Mouse (Mus musculus) forebrain, postnatal 0 days (tissue): ENCODE data around the gene Igdcc3. TPM values are rescaled to one million over a fixed set of nuclear protein-coding genes. Genes with fewer than 3 reads are reported as not detected.

Experiments
- ATAC-seq: fragments of 200-750 bp; cut with Nextera tagmentation; 2 replicates; pipeline ENCODE4 v1.8.0; 2017; ENCODE audit warnings: mild to moderate bottlenecking, moderate library complexity
- DNase-seq: peaks from one replicate; pipeline ENCODE4 v3.0.0-alpha.2; 2015
- H3K27ac ChIP-seq: fragments of 300-500 bp; sonication (generic); 2 replicates; pipeline ENCODE4 v1.5.1; 2014; ENCODE audit warnings: low read depth, mild to moderate bottlenecking, antibody characterized with exemption, low read length, moderate library complexity, mixed read lengths
- H3K27me3 ChIP-seq: fragments of 300-500 bp; sonication (generic); 2 replicates; pipeline ENCODE4 v1.6.1; 2014; ENCODE audit warnings: mild to moderate bottlenecking, low read length, mixed read lengths; ENCODE audit not compliant: insufficient read depth
- H3K36me3 ChIP-seq: fragments of 300-500 bp; sonication (generic); 2 replicates; pipeline ENCODE4 v1.6.1; 2014; ENCODE audit warnings: mild to moderate bottlenecking, moderate library complexity; ENCODE audit not compliant: insufficient read depth
- H3K4me1 ChIP-seq: fragments of 300-500 bp; sonication (generic); 2 replicates; pipeline ENCODE4 v1.6.1; 2014; ENCODE audit warnings: antibody characterized with exemption; ENCODE audit not compliant: insufficient read depth
- H3K4me2 ChIP-seq: fragments of 300-500 bp; sonication (generic); 2 replicates; pipeline ENCODE4 v1.6.1; 2014; ENCODE audit warnings: low read depth, mild to moderate bottlenecking, moderate library complexity
- H3K4me3 ChIP-seq: fragments of 300-500 bp; sonication (generic); 2 replicates; pipeline ENCODE4 v1.5.1; 2014; ENCODE audit warnings: low read depth, low read length, mixed read lengths
- H3K9ac ChIP-seq: fragments of 300-500 bp; sonication (generic); 2 replicates; pipeline ENCODE4 v1.6.1; 2014; ENCODE audit warnings: mild to moderate bottlenecking
- H3K9me3 ChIP-seq: fragments of 300-500 bp; sonication (generic); 2 replicates; pipeline ENCODE4 v1.6.1; 2016; ENCODE audit warnings: low read length
- CTCF ChIP-seq: sonication (generic); IDR thresholded peaks from 2 replicates; pipeline ENCODE4 v1.5.1; 2016; ENCODE audit warnings: antibody characterized with exemption, control low read depth, low read depth
- WGBS: fragments of 180-500 bp; shearing (Covaris S2); extraction: QIAGEN DNeasy Blood & Tissue Kit; methylation state at CpG from one replicate; pipeline ENCODE4 v1.1.7; 2014; 5-methylcytosine and 5-hydroxymethylcytosine counted together
- polyA plus RNA-seq: library from polyadenylated mRNA; unstranded; fragments of >200 nt; fragmentation: Nextera tagmentation; extraction: Ambion mirVana; gene quantifications from 2 replicates; pipeline ENCODE4 v1.2.1, GENCODE M21; 2015
- total RNA-seq: library from RNA; depleted of rRNA; stranded (reverse); fragments of >200 nt; gene quantifications from 2 replicates; pipeline ENCODE4 v1.2.3, GENCODE M21; 2014; rRNA removed

Igdcc3 gene
- total RNA-seq (2.7 and 3.0 TPM in 2 replicates), polyA plus RNA-seq (2.6 and 4.2 TPM in 2 replicates)

DNA sequence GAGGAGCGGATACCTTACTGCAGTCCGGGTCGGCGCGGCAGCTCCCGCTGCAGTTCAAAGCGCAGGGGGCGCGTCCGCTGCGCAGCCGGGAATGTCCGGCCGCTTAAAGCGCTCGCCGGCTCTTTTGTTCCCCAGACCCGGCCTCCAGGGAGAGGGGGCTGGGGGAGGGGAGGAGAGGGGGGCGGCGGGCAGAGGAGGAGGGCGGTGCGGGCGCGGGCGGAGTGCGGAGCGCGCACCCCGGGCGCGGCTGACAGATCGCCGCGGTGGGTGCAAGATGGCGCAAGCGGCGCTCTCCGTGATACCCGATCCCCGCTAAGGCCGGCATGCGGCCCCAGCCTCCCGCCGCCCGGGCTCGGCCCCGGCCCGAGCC lies at the start of gene Igdcc3:
TSS of gene Igdcc3 (plus strand) at position 254 of the 370 bp plus-strand sequence.
- peaks cover 9% of the 10 kb centered on the region; the same call in 1 of the 2 replicates for H3K4me1 ChIP-seq
- peak; percentile 83 for ATAC-seq
- peak; percentile 68 for DNase-seq
- no peaks in the 10 kb centered on the region for H3K36me3 ChIP-seq
- H3K9ac ChIP-seq, result peak within 1 kb of the TSS; percentile 85
- 9% methylated on average over 45 of the region's 48 CpGs for WGBS
- H3K9me3 ChIP-seq, result no peaks in the 10 kb centered on the region
- H3K27ac ChIP-seq, result peak within 1 kb of the TSS; percentile 91
- no peaks in the 10 kb centered on the region for H3K27me3 ChIP-seq
- peak within 1 kb of the TSS; percentile 94 for H3K4me2 ChIP-seq
- TF ChIP-seq CTCF, result no peak
- H3K4me3 ChIP-seq, result peak within 1 kb of the TSS; percentile 76

DNA sequence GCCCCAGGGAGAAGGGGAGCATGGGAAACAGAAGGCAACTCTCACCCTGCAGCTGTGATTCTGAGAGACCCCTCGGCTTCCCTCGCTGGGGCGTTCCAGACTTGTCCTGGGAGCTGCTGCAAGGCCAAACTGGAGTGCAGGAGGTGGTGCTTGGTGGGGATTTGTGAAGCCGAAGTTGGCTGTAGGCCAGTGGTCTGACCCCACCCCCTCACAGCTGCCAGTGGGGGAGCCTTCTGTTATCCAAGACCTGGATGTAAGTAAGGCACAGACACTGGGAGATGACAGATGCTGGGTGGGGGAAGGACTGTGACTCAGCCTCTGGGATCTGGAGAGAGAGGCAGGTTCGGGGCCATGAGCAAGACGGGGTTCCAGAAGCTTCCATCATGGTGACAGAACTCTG lies 46.8 kb upstream of the Igdcc3 start:
- Histone ChIP-seq H3K36me3 (no peaks in the 10 kb centered on the region), H3K4me2 (no peak overlapping the region), H3K27me3 (no peaks in the 10 kb centered on the region), H3K27ac (no peak overlapping the region), H3K9ac (no peak overlapping the region), H3K4me3 (no peak overlapping the region), H3K9me3 (no peaks in the 10 kb centered on the region), H3K4me1 (no peaks in the 10 kb centered on the region)
- no peak for TF ChIP-seq CTCF
- 21% methylated on average over 6 of the region's 6 CpGs for WGBS
- DNase-seq, result peak; percentile 38
- ATAC-seq, result peak; percentile 58

DNA sequence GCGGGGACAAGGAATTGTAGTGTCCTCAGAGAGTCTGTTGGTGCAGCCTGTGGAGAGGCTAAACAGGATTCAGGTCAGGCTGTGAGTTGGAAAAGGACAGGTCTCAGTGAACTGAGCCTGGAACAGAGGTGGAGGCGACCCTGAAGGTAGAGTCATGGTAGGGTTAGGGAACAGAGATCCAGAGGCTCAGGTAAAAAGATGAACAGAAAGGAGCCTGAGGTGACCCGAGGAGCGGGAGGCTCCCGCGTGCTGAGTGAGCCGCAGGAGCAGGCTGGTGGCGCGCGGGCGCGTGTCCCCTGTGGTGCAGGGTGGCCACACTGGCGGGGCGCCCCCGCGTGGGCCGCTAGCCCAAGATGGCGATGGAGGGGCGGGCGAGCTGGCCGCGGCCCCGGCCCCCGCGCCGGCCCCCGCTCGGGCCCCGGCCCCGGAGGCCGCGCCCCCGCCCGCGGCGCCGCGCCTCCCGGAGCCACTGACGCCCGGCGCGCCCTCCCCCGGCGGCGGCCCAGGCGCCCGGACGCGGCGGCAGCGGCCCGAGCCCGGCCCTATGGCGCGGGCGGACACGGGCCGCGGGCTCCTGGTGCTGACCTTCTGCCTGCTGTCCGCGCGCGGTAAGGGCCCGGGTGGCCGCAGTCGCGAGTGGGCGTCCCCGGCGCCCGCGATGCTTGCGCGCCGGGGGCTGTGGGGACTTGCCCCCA lies 39.9 kb upstream of the Igdcc3 start, which contains the start of gene Igdcc4:
TSS of gene Igdcc4 (plus strand) at position 496 of the 695 bp plus-strand sequence.
- no peaks in the 10 kb centered on the region for H3K36me3 ChIP-seq
- no peaks in the 10 kb centered on the region; the same call in 1 of the 2 replicates for H3K9me3 ChIP-seq
- peaks cover 11% of the 10 kb centered on the region; the same call in 1 of the 2 replicates for H3K4me1 ChIP-seq
- DNase-seq (peak; percentile 65), ATAC-seq (peak; percentile 18)
- H3K9ac ChIP-seq, result peak within 1 kb of the TSS; percentile 86
- H3K27me3 ChIP-seq, result no peaks in the 10 kb centered on the region
- H3K4me2 ChIP-seq, result peak within 1 kb of the TSS; percentile 92
- under 1% methylated on average over 62 of the region's 76 CpGs for WGBS
- peak within 1 kb of the TSS; percentile 85 for H3K27ac ChIP-seq
- H3K4me3 ChIP-seq, result peak within 1 kb of the TSS; percentile 78
- no peak; the same call in 1 of the 2 replicates for TF ChIP-seq CTCF

DNA sequence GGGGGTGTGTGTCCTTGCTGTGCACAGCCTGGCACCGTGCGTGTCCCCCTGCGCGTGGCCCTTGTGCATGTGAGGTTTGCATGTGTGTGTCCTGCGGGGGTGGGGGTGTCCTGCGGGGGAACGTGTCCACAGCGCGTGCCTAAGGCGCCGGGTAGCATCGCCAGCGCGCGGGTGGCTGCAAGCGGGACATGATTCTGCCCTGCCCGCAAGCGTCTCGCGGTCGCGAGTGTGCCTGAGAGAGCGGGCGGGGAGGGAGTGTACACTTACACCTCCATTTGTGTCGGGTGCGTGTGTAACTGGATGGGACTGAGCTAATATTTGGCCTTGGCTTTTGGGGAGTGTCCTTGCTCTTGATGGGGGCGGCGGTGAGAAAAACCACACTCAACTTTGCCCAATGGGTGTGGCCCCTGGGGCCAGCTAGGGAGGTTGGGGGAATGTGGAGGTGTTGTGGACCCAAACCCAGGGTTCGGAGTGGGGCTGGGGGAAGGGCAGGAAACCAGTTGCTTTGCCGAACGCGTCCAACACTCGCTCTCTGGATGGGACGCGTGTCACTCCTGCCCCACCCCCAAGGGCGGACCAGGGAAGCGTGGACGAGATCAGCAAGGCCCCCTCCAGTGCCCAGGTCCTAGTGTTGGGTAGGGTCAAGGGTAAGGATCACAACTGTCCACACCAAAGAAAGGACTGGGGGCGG lies 39.2 kb upstream of the Igdcc3 start:
- peak; percentile 70 for ATAC-seq
- Histone ChIP-seq H3K27ac (peak overlapping the region; percentile 85), H3K9ac (peak overlapping the region; percentile 86), H3K4me3 (peak overlapping the region; percentile 78), H3K27me3 (no peaks in the 10 kb centered on the region), H3K4me1 (peaks cover 11% of the 10 kb centered on the region; the same call in 1 of the 2 replicates), H3K36me3 (no peaks in the 10 kb centered on the region), H3K9me3 (no peaks in the 10 kb centered on the region; the same call in 1 of the 2 replicates), H3K4me2 (peak overlapping the region; percentile 92)
- WGBS, result 2% methylated on average over 39 of the region's 39 CpGs
- peak; percentile 27; the same call in 1 of the 2 replicates for TF ChIP-seq CTCF
- peak; percentile 70 for DNase-seq

DNA sequence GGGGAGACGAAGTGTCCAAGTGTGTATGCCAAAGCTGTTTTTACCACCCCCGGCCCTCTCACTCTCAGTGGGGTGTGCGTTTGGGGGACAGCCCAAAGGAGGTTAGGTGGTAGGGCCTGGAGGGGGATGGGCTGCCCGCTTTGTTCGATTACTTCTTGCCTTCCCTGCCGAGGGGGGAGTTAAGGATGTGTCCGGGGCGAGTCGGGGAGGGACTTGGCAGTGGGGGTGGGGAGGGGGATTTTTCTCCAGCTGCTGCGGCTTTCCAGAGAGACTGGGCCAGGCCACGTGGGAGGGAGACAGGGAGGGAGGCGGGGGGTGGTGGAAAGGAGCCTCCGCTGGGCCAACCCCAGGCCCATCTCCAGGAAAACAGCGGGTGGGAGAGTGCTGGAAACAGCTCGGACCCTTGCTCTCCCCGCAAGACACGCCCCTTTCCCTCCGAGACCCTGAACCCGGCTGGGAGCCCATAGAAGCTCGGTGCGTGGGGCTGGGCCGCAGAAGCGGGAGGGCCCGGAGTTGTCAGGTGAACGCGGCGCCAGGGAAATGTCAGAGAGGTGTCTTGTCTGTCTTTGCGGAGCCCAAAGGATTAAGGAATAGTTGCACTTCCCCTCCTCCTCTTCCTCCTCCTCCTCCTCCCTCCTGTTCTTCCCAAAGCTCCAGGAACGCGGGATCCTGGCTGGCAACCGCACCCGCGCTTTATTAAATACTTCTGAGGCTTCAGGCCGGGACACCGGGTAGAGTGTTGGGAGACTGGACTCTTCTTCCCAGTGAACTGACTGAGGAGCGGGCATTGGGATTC lies 38.4 kb upstream of the Igdcc3 start:
- 6% methylated on average over 36 of the region's 36 CpGs for WGBS
- no peaks in the 10 kb centered on the region for H3K27me3 ChIP-seq
- TF ChIP-seq CTCF, result no peak
- H3K4me3 ChIP-seq, result peak overlapping the region; percentile 78
- peak; percentile 82 for DNase-seq
- H3K4me1 ChIP-seq, result peaks cover 11% of the 10 kb centered on the region; the same call in 1 of the 2 replicates
- H3K36me3 ChIP-seq, result no peaks in the 10 kb centered on the region
- peak overlapping the region; percentile 92 for H3K4me2 ChIP-seq
- no peaks in the 10 kb centered on the region; the same call in 1 of the 2 replicates for H3K9me3 ChIP-seq
- peak; percentile 77 for ATAC-seq
- peak overlapping the region; percentile 85 for H3K27ac ChIP-seq
- peak overlapping the region; percentile 86 for H3K9ac ChIP-seq

DNA sequence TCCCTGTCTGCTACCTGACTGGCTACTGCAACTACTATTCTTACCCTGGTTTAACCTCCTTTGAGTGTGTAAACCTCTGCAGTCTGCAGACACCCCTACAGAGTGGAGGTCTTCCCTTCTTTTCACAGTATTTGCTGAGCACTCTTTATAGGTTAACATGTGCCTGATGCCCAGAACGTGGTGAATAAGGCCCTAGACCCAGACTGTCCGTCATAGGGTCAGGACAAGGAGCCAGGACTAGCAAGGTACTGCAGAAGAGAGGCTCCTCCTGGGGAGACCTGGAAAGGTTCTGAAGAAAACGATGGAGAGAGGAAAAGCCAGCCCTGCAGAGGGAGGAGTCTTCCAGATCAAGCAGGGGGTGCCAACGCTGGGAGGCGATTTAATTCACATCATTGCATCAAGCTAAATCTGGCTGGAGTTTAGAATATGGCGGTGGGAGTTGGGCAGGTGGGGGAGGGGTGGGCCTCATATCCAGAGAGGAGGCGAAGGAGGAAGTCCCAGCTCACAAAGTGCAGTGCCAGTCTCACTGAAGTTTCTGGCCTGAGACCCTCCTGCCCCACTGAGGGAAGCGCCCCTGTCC lies 37.7 kb upstream of the Igdcc3 start:
- WGBS, result 21% methylated on average over 8 of the region's 8 CpGs
- no peaks in the 10 kb centered on the region for H3K36me3 ChIP-seq
- DNase-seq (peak; percentile 27), ATAC-seq (peak; percentile 3; the same call in 1 of the 2 replicates)
- peak overlapping the region; percentile 92 for H3K4me2 ChIP-seq
- H3K4me3 ChIP-seq, result peak overlapping the region; percentile 78
- peaks cover 11% of the 10 kb centered on the region; the same call in 1 of the 2 replicates for H3K4me1 ChIP-seq
- H3K9me3 ChIP-seq, result no peaks in the 10 kb centered on the region; the same call in 1 of the 2 replicates
- no peak for TF ChIP-seq CTCF
- peak overlapping the region; percentile 85 for H3K27ac ChIP-seq
- no peaks in the 10 kb centered on the region for H3K27me3 ChIP-seq
- peak overlapping the region; percentile 86 for H3K9ac ChIP-seq
